In the genomic region with DNA sequence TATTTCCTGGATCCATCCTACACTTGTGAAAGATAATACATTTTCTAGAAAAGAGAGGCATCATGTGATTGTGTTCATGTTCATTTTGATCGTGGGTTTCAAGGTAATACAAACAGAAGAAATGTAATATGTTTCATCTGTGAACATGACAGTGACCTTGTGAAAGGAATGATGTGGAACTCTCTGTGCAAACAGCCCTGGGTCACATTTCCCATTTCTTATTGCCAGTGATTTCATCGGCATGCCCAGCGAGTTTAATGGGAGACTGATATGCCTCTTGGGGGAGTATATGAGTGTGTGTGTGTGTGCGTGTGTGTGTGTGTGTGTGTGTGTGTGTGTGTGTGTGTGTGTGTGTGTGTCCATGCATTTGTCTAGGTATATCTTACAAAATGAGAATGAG, we compare ENCODE assay signal across 15 mouse cellular contexts. TPM values are rescaled to one million over a fixed set of nuclear protein-coding genes. Genes with fewer than 3 reads are reported as not detected.
"Had no signal": no experiment of that assay in that cellular context is flagged by ENCODE, and none has a peak within 500 bp of the region (broad histone marks: within the 10 kb centered on the region; RNA-seq: fewer than 3 reads in every experiment).

No protein-coding gene starts in this region.

- H3K27ac ChIP-seq: kidney, postnatal 0 days; limb, embryonic 15.5 days; liver, embryonic 14.5 days; midbrain, embryonic 12.5 days; stomach, embryonic 15.5 days had no signal

- H3K9me3 ChIP-seq: limb, embryonic 15.5 days; midbrain, embryonic 12.5 days; stomach, embryonic 15.5 days had no signal

- DNase-seq: kidney, postnatal 36 days; layer of hippocampus, adult 9-11 months; layer of hippocampus, postnatal 36 days; lung, adult 18-20 months; right cerebral cortex, postnatal 14 days; thymus, postnatal 36 days had no signal

- H3K4me3 ChIP-seq: limb, embryonic 15.5 days; midbrain, embryonic 12.5 days; stomach, embryonic 15.5 days had no signal

- H3K4me2 ChIP-seq: limb, embryonic 15.5 days; midbrain, embryonic 12.5 days; stomach, embryonic 15.5 days had no signal

- H3K4me1 ChIP-seq: midbrain, embryonic 12.5 days; stomach, embryonic 15.5 days had no signal

- H3K36me3 ChIP-seq: limb, embryonic 15.5 days; midbrain, embryonic 12.5 days; stomach, embryonic 15.5 days had no signal

- ATAC-seq: midbrain, embryonic 16.5 days had no signal

- H3K27me3 ChIP-seq: limb, embryonic 15.5 days; stomach, embryonic 15.5 days had no signal

- H3K9ac ChIP-seq: limb, embryonic 15.5 days; liver, embryonic 14.5 days; midbrain, embryonic 12.5 days; stomach, embryonic 15.5 days had no signal

RNA-seq across cellular contexts. Expression of gene Csrp3, which starts 6.3 kb away (rescaled TPM):
- total RNA-seq: layer of hippocampus, adult 18-20 months; layer of hippocampus, postnatal 36 days; left cerebral cortex, postnatal 25 days had no signal
- polyA plus RNA-seq: kidney, postnatal 0 days; midbrain, embryonic 16.5 days; testis, adult 2 months had no signal
